Mouse (Mus musculus) midbrain, embryonic 14.5 days (tissue): ENCODE data around the gene Dock6. TPM values are rescaled to one million over a fixed set of nuclear protein-coding genes. Genes with fewer than 3 reads are reported as not detected.

Experiments used
- ATAC-seq: fragments of 200-750 bp; cut with Nextera tagmentation; 2 replicates; pipeline ENCODE4 v1.8.0; 2017; ENCODE audit warnings: moderate number of reproducible peaks, moderate library complexity; ENCODE audit not compliant: low FRiP score, low TSS enrichment
- DNase-seq: peaks from one replicate; pipeline ENCODE4 v3.0.0-alpha.2; 2015
- H3K27ac ChIP-seq: fragments of 300-500 bp; sonication (generic); replicated peaks from 2 replicates; pipeline ENCODE4 v1.5.1; 2014; ENCODE audit warnings: mild to moderate bottlenecking, low read depth, low read length, moderate library complexity
- H3K27me3 ChIP-seq: fragments of 300-500 bp; sonication (generic); 2 replicates; pipeline ENCODE4 v1.6.1; 2014; ENCODE audit warnings: low read length, control low read depth, mixed read lengths; ENCODE audit not compliant: control insufficient read depth, insufficient read depth
- H3K36me3 ChIP-seq: fragments of 300-500 bp; sonication (generic); 2 replicates; pipeline ENCODE4 v1.6.1; 2014; ENCODE audit warnings: low read length, control low read depth; ENCODE audit not compliant: control insufficient read depth, insufficient read depth
- H3K4me1 ChIP-seq: fragments of 300-500 bp; sonication (generic); 2 replicates; pipeline ENCODE4 v1.6.1; 2014; ENCODE audit warnings: mild to moderate bottlenecking, antibody characterized with exemption, low read length, control low read depth; ENCODE audit not compliant: control insufficient read depth, insufficient read depth
- H3K4me2 ChIP-seq: fragments of 300-500 bp; sonication (generic); 2 replicates; pipeline ENCODE4 v1.6.1; 2014; ENCODE audit warnings: mild to moderate bottlenecking, low read length, moderate library complexity
- H3K4me3 ChIP-seq: fragments of 300-500 bp; sonication (generic); replicated peaks from 2 replicates; pipeline ENCODE4 v1.5.1; 2014; ENCODE audit warnings: low read depth, low read length
- H3K9ac ChIP-seq: fragments of 300-500 bp; sonication (generic); replicated peaks from 2 replicates; pipeline ENCODE4 v1.6.1; 2014; ENCODE audit warnings: mild to moderate bottlenecking, low read length, moderate library complexity
- H3K9me3 ChIP-seq: fragments of 300-500 bp; sonication (generic); 2 replicates; pipeline ENCODE4 v1.6.1; 2016; ENCODE audit warnings: low read length, control low read depth, mixed read lengths; ENCODE audit not compliant: control insufficient read depth
- WGBS: fragments of 180-500 bp; shearing (Covaris S2); extraction: QIAGEN DNeasy Blood & Tissue Kit; methylation state at CpG from one replicate; pipeline ENCODE4 v1.1.7; 2014; 5-methylcytosine and 5-hydroxymethylcytosine counted together
- polyA plus RNA-seq: library from polyadenylated mRNA; unstranded; fragments of >200 nt; fragmentation: Nextera tagmentation; extraction: Ambion mirVana; gene quantifications from 2 replicates; pipeline ENCODE4 v1.2.1, GENCODE M21; 2014

The Dock6 gene
- polyA plus RNA-seq, 1 experiment from 2014 or later: 12.7 TPM

DNA sequence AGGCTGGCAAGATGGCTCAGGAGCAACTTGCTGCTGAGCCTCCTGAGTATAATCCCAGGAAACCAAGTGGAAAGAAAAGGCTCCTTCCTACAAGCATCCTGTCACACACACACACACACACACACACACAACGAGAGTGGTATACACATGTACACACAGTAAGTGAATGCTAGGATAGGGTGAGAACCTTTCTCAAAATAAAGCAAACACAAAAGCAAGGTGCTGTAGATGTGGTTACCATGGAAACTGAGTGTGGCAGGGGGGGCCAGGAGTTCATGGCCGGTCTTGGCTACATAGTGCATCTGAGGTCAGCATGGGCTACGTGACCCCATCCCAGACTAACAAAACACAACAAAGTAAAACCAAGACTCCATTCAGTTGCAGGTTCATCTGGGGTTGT lies 1.4 kb downstream of the Dock6 start:
- Histone ChIP-seq H3K36me3 (no peaks in the 10 kb centered on the region), H3K4me2 (peak overlapping the region; percentile 63; the same call in 1 of the 2 replicates), H3K4me3 (no peak overlapping the region), H3K9ac (no peak overlapping the region), H3K4me1 (0 out of 2 replicates have a peak, but pooled peaks cover 8% of the 10 kb centered on the region), H3K27ac (no peak overlapping the region), H3K27me3 (no peaks in the 10 kb centered on the region), H3K9me3 (no peaks in the 10 kb centered on the region)
- DNase-seq: no peak
- WGBS: 78% methylated on average over 3 of the region's 3 CpGs
- ATAC-seq: no peak

GRCm38 (mm10) chr9:21849691-21850677 lies 2.5 kb downstream of the Dock6 start:
- no peaks in the 10 kb centered on the region for H3K27me3 ChIP-seq
- H3K27ac ChIP-seq: no peak overlapping the region
- no peak for ATAC-seq
- no peak for DNase-seq
- no peak overlapping the region for H3K9ac ChIP-seq
- 0 out of 2 replicates have a peak, but pooled peaks cover 8% of the 10 kb centered on the region for H3K4me1 ChIP-seq
- no peak overlapping the region for H3K4me2 ChIP-seq
- H3K4me3 ChIP-seq: no peak overlapping the region
- H3K9me3 ChIP-seq: no peaks in the 10 kb centered on the region
- H3K36me3 ChIP-seq: no peaks in the 10 kb centered on the region
- WGBS: 81% methylated on average over 7 of the region's 7 CpGs

GRCm38 (mm10) chr9:21847926-21848325 lies 4.5 kb downstream of the Dock6 start:
- 24% methylated on average over 10 of the region's 10 CpGs for WGBS
- H3K27me3 ChIP-seq: no peaks in the 10 kb centered on the region
- no peak overlapping the region for H3K27ac ChIP-seq

DNA sequence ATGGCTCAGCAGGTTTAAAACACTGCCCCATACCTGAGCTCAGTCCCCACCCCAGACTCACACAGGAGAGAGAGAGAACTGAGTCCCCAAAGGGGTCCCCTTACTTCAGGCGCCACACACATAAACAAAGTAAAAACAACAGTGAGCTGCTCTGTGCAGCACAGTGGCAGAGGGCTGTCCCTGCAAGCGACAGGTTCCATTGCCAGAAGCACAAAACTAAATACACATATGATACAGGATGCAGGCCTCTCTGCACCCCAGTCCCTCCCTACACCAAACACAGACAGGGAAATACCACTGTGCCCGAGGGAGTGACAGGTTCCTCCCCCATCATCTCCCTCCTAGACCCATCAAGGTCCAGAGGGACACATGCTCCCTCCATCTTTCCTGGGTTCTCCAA lies 5.0 kb downstream of the Dock6 start:
- H3K9me3 ChIP-seq: no peaks in the 10 kb centered on the region
- WGBS: 31% methylated on average over 3 of the region's 3 CpGs
- ATAC-seq: no peak
- H3K27me3 ChIP-seq: no peaks in the 10 kb centered on the region
- no peak overlapping the region for H3K4me3 ChIP-seq
- H3K4me2 ChIP-seq: no peak overlapping the region
- H3K36me3 ChIP-seq: no peaks in the 10 kb centered on the region
- H3K9ac ChIP-seq: no peak overlapping the region
- no peak for DNase-seq
- H3K4me1 ChIP-seq: 0 out of 2 replicates have a peak, but pooled peaks cover 2% of the 10 kb centered on the region
- no peak overlapping the region for H3K27ac ChIP-seq

More at GRCm38 (mm10) chr9:21847926-21848325, 4.5 kb downstream of the Dock6 start:
- Histone ChIP-seq H3K4me1 (0 out of 2 replicates have a peak, but pooled peaks cover 6% of the 10 kb centered on the region), H3K36me3 (no peaks in the 10 kb centered on the region), H3K9me3 (no peaks in the 10 kb centered on the region), H3K4me3 (no peak overlapping the region), H3K4me2 (no peak overlapping the region), H3K9ac (no peak overlapping the region)
- no peak for DNase-seq
- no peak for ATAC-seq

GRCm38 (mm10) chr9:21846755-21847341 lies 5.6 kb downstream of the Dock6 start:
- no peaks in the 10 kb centered on the region for H3K27me3 ChIP-seq
- no peak overlapping the region for H3K4me2 ChIP-seq
- no peak overlapping the region for H3K4me3 ChIP-seq
- H3K36me3 ChIP-seq: no peaks in the 10 kb centered on the region
- 0 out of 2 replicates have a peak, but pooled peaks cover 2% of the 10 kb centered on the region for H3K4me1 ChIP-seq
- H3K9me3 ChIP-seq: no peaks in the 10 kb centered on the region
- ATAC-seq: no peak
- DNase-seq: no peak
- WGBS: 22% methylated on average over 11 of the region's 11 CpGs
- no peak overlapping the region for H3K27ac ChIP-seq
- 0 out of 2 replicates have a peak overlapping the region, but pooled peaks have one; percentile 6 for H3K9ac ChIP-seq

GRCm38 (mm10) chr9:21845381-21846080 lies 6.9 kb downstream of the Dock6 start:
- Histone ChIP-seq H3K4me2 (no peak overlapping the region), H3K27ac (no peak overlapping the region), H3K9ac (no peak overlapping the region), H3K9me3 (no peaks in the 10 kb centered on the region), H3K4me3 (no peak overlapping the region), H3K4me1 (0 out of 2 replicates have a peak, but pooled peaks cover 2% of the 10 kb centered on the region), H3K27me3 (no peaks in the 10 kb centered on the region), H3K36me3 (no peaks in the 10 kb centered on the region)
- no peak for DNase-seq
- WGBS: 67% methylated on average over 14 of the region's 14 CpGs
- ATAC-seq: no peak

DNA sequence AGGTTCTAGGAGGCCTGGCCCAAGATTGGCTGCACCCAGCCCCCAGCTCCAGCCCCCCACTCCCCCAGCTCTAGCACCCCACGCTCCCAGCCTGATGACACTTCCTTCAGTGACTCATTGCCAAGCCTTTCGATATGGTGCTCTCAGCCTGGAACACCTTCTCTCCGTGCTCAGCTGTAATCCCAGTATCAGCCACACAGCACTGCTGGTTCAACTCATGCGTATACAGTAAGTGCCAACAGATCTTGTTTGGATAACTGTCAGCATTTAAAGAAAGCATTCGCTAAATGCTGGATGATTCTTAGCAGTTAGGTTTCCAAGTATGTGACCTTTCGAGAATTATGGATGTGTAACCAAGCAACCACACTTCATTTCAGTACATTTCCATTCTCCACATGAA lies 9.3 kb downstream of the Dock6 start:
- H3K4me1 ChIP-seq: 0 out of 2 replicates have a peak, but pooled peaks cover 2% of the 10 kb centered on the region
- no peaks in the 10 kb centered on the region for H3K9me3 ChIP-seq
- WGBS: 93% methylated on average over 6 of the region's 6 CpGs
- DNase-seq: no peak
- H3K27ac ChIP-seq: no peak overlapping the region
- no peak for ATAC-seq
- H3K27me3 ChIP-seq: no peaks in the 10 kb centered on the region
- no peak overlapping the region for H3K9ac ChIP-seq
- H3K36me3 ChIP-seq: no peaks in the 10 kb centered on the region
- no peak overlapping the region for H3K4me2 ChIP-seq
- H3K4me3 ChIP-seq: no peak overlapping the region

- no peak for ATAC-seq
- no peak overlapping the region for H3K4me2 ChIP-seq
- no peak overlapping the region for H3K27ac ChIP-seq
- DNase-seq: no peak
- H3K4me3 ChIP-seq: no peak overlapping the region
- H3K9me3 ChIP-seq: no peaks in the 10 kb centered on the region
- H3K36me3 ChIP-seq: no peaks in the 10 kb centered on the region
- no peak overlapping the region for H3K9ac ChIP-seq
- H3K4me1 ChIP-seq: 0 out of 2 replicates have a peak, but pooled peaks cover 2% of the 10 kb centered on the region
- 64% methylated on average over 5 of the region's 5 CpGs for WGBS
- H3K27me3 ChIP-seq: no peaks in the 10 kb centered on the region
Measured at GRCm38 (mm10) chr9:21842391-21842790, 10.0 kb downstream of the Dock6 start.
